Mouse (Mus musculus) CH12.LX (cell line): ENCODE results near the gene Txndc11. TPM values are rescaled to one million over a fixed set of nuclear protein-coding genes. Genes with fewer than 3 reads are reported as not detected.
A peak's percentile ranks its signal among the peaks of the same experiment; 100 is the strongest.

Experiments used
- DNase-seq: peaks from one replicate; pipeline ENCODE4 v3.0.0-alpha.2; 2013; ENCODE audit errors: extremely low read depth
- H3K27ac ChIP-seq: 2 replicates; pipeline ENCODE4 v1.5.1; 2012; ENCODE audit warnings: low read depth, mild to moderate bottlenecking, control low read depth, moderate library complexity; ENCODE audit not compliant: insufficient read depth
- H3K27me3 ChIP-seq: replicated peaks from 2 replicates; pipeline ENCODE3; 2012; ENCODE audit warnings: inconsistent platforms
- H3K36me3 ChIP-seq, 2 experiments: replicated peaks in 1 of 2; 2 replicates each; pipeline versions ENCODE3 to v1.6.1; 2012; ENCODE audit warnings: inconsistent platforms in 1 of 2, low read length in 1 of 2, mild to moderate bottlenecking in 1 of 2, mixed read lengths in 1 of 2, moderate library complexity in 1 of 2; ENCODE audit not compliant: control insufficient read depth in 1 of 2, insufficient read depth in 1 of 2
- H3K4me1 ChIP-seq, 2 experiments: 2 replicates each; pipeline ENCODE4 v1.6.1; 2012; ENCODE audit warnings: inconsistent platforms in 1 of 2, moderate library complexity in 1 of 2; ENCODE audit not compliant: insufficient read depth in 2 of 2, control insufficient read depth in 1 of 2
- H3K4me2 ChIP-seq: 2 replicates; pipeline ENCODE4 v1.6.1; 2012; ENCODE audit warnings: low read depth, mild to moderate bottlenecking, control low read depth; ENCODE audit not compliant: poor library complexity, insufficient read depth, severe bottlenecking
- H3K4me3 ChIP-seq, 3 experiments: fragments of 150-350 bp in 1 of 3; sonication (generic) in 1 of 3; replicated peaks in 1 of 3; 2 replicates each; pipeline versions ENCODE3 to v1.5.1; 2011 to 2012; ENCODE audit warnings: low read depth in 2 of 3, low read length in 2 of 3, mild to moderate bottlenecking in 2 of 3, moderate library complexity in 2 of 3, control low read depth in 1 of 3, improper control_type of control experiment in 1 of 3, inconsistent platforms in 1 of 3, mixed read lengths in 1 of 3; ENCODE audit not compliant: poor library complexity in 1 of 3
- H3K79me2 ChIP-seq: replicated peaks from 2 replicates; pipeline ENCODE4 v1.6.1; 2012; ENCODE audit warnings: mild to moderate bottlenecking, moderate library complexity; ENCODE audit not compliant: control insufficient read depth, poor library complexity, insufficient read depth, severe bottlenecking; ENCODE audit errors: extremely low read depth
- H3K9ac ChIP-seq: 2 replicates; pipeline ENCODE4 v1.6.1; 2012; ENCODE audit warnings: low read depth, mild to moderate bottlenecking, control low read depth, moderate library complexity; ENCODE audit not compliant: insufficient read depth
- H3K9me3 ChIP-seq: replicated peaks from 2 replicates; pipeline ENCODE3; 2012; ENCODE audit warnings: low read length, inconsistent platforms, mixed read lengths
- BHLHE40 ChIP-seq: IDR thresholded peaks from 2 replicates; pipeline ENCODE4 v1.6.1; 2011; ENCODE audit warnings: mild to moderate bottlenecking, low read depth, low read length, improper control_type of control experiment
- CHD1 ChIP-seq: IDR thresholded peaks from 2 replicates; pipeline ENCODE4 v1.6.1; 2012; ENCODE audit warnings: low read depth, low read length, improper control_type of control experiment, inconsistent platforms
- CHD2 ChIP-seq: IDR thresholded peaks from 2 replicates; pipeline ENCODE4 v1.6.1; 2011; ENCODE audit warnings: low read length, improper control_type of control experiment
- CTCF ChIP-seq, 2 experiments: IDR thresholded peaks in 1 of 2; conservative IDR thresholded peaks in 1 of 2; 2 replicates each; pipeline ENCODE4 v1.5.1; 2011 to 2012; ENCODE audit warnings: low read depth in 2 of 2, low read length in 2 of 2, improper control_type of control experiment in 1 of 2, inconsistent platforms in 1 of 2, mild to moderate bottlenecking in 1 of 2, moderate library complexity in 1 of 2
- EP300 ChIP-seq: IDR thresholded peaks from 2 replicates; pipeline ENCODE4 v1.6.1; 2011; ENCODE audit warnings: low read length, improper control_type of control experiment
- GABPA ChIP-seq: IDR thresholded peaks from 2 replicates; pipeline ENCODE4 v1.6.1; 2012; ENCODE audit warnings: low read depth, low read length, improper control_type of control experiment, inconsistent platforms; ENCODE audit not compliant: insufficient replicate concordance
- HCFC1 ChIP-seq: IDR thresholded peaks from 2 replicates; pipeline ENCODE4 v1.6.1; 2012; ENCODE audit warnings: low read depth, mild to moderate bottlenecking, inconsistent platforms, low read length, improper control_type of control experiment
- KAT2A ChIP-seq: IDR thresholded peaks from 2 replicates; pipeline ENCODE4 v1.6.1; 2012; ENCODE audit warnings: low read length, improper control_type of control experiment, inconsistent platforms; ENCODE audit not compliant: insufficient replicate concordance
- MAFK ChIP-seq: IDR thresholded peaks from 2 replicates; pipeline ENCODE4 v1.6.1; 2011; ENCODE audit warnings: low read length, improper control_type of control experiment; ENCODE audit not compliant: insufficient replicate concordance
- MXI1 ChIP-seq: IDR thresholded peaks from 2 replicates; pipeline ENCODE4 v1.6.1; 2011; ENCODE audit warnings: mild to moderate bottlenecking, low read depth, low read length, improper control_type of control experiment
- NELFE ChIP-seq: IDR thresholded peaks from 2 replicates; pipeline ENCODE4 v1.6.1; 2011; ENCODE audit warnings: low read depth, low read length, improper control_type of control experiment
- POLR2A ChIP-seq: IDR thresholded peaks from 2 replicates; pipeline ENCODE4 v1.6.1; 2011; ENCODE audit warnings: low read depth, mild to moderate bottlenecking, improper control_type of control experiment, low read length
- RAD21 ChIP-seq: IDR thresholded peaks from 2 replicates; pipeline ENCODE4 v1.6.1; 2011; ENCODE audit warnings: low read depth, mild to moderate bottlenecking, low read length, improper control_type of control experiment, moderate library complexity
- RCOR1 ChIP-seq: conservative IDR thresholded peaks from 2 replicates; pipeline ENCODE4 v1.6.1; 2012; ENCODE audit warnings: low read depth, mild to moderate bottlenecking, inconsistent platforms, low read length, improper control_type of control experiment
- SIN3A ChIP-seq: IDR thresholded peaks from 2 replicates; pipeline ENCODE4 v1.6.1; 2012; ENCODE audit warnings: low read length, improper control_type of control experiment, inconsistent platforms
- SMC3 ChIP-seq: IDR thresholded peaks from 2 replicates; pipeline ENCODE4 v1.6.1; 2011; ENCODE audit warnings: low read depth, low read length, improper control_type of control experiment
- TBP ChIP-seq: conservative IDR thresholded peaks from 2 replicates; pipeline ENCODE4 v1.6.1; 2011; ENCODE audit warnings: low read depth, low read length, improper control_type of control experiment
- UBTF ChIP-seq: IDR thresholded peaks from 2 replicates; pipeline ENCODE4 v1.6.1; 2012; ENCODE audit warnings: low read depth, mild to moderate bottlenecking, inconsistent platforms, low read length, improper control_type of control experiment, moderate library complexity
- ZNF384 ChIP-seq: IDR thresholded peaks from 2 replicates; pipeline ENCODE4 v1.6.1; 2012; ENCODE audit warnings: low read depth, low read length, improper control_type of control experiment, inconsistent platforms
- dilution Hi-C: fragments of 300-500 bp; cut with MboI; formaldehyde crosslinking; loops from 2 replicates; pipeline ENCODE4 v1.14.3; 2020; ENCODE audit warnings: low sequenced_read_pairs; ENCODE audit not compliant: extremely low pct_unique_long_range_greater_than_20kb, extremely low pct_ligation_motif_present
- in situ Hi-C: fragments of 300-500 bp; cut with MboI; formaldehyde crosslinking; loops from 3 replicates; pipeline ENCODE4 v1.14.3; 2019; ENCODE audit warnings: low sequenced_read_pairs, low pct_ligation_motif_present, low pct_unique_long_range_greater_than_20kb, mixed read lengths
- polyA plus RNA-seq: library from polyadenylated mRNA; unstranded; fragments of >175 nt; gene quantifications from 2 replicates; pipeline ENCODE4 v1.2.1, GENCODE M21; 2012; ENCODE audit warnings: low read depth; ENCODE audit not compliant: insufficient read length
- total RNA-seq, 2 experiments: library from RNA; depleted of rRNA; stranded (reverse); fragments of 300-350 nt in 1 of 2; fragments of >200 nt in 1 of 2; gene quantifications; 2 replicates each; pipeline ENCODE4 v1.2.3; 2012 to 2014

The Txndc11 gene
- total and polyA plus RNA-seq, 3 experiments = 40.6 to 63.2 (median 51.3) TPM

GRCm38 (mm10) chr16:11062794-11063721 lies 71.4 kb downstream of the Txndc11 start (continued):
- no peak for TF ChIP-seq GABPA

- Histone ChIP-seq H3K9me3 (no peaks in the 10 kb centered on the region), H3K27ac (peak within 1 kb of the TSS; percentile 97), H3K4me1 (peaks cover 24 to 81% of the 10 kb centered on the region in 2 experiments), H3K27me3 (no peaks in the 10 kb centered on the region), H3K9ac (no peak within 1 kb of the TSS), H3K4me2 (no peak within 1 kb of the TSS), H3K4me3 (no peak within 1 kb of the TSS), H3K36me3 (peaks cover 0 to 31% of the 10 kb centered on the region in 2 experiments), H3K79me2 (no peaks in the 10 kb centered on the region)
- dilution Hi-C loops (no loop called here), in situ Hi-C loops (no loop called here)
- no peak for DNase-seq
- TF ChIP-seq POLR2A (no peak), GABPA (no peak), UBTF (no peak), BHLHE40 (no peak), CHD2 (no peak), MXI1 (no peak), SIN3A (no peak), RAD21 (no peak), CHD1 (no peak), RCOR1 (no peak), SMC3 (no peak), CTCF (conservative IDR thresholded peaks at IDR 0.05 in 1 of 2, IDR thresholded peaks at IDR 0.05 in 1 of 2; ENCODE audit: low read depth in 2 of 2, low read length in 2 of 2) (no peak), MAFK (no peak), TBP (no peak), ZNF384 (no peak), KAT2A (no peak), NELFE (no peak)
Observed at GRCm38 (mm10) chr16:11060645-11061044, 73.8 kb downstream of the Txndc11 start, which contains the start of gene Snn. TSS of gene Snn (plus strand) at chr16:11060945.

DNA sequence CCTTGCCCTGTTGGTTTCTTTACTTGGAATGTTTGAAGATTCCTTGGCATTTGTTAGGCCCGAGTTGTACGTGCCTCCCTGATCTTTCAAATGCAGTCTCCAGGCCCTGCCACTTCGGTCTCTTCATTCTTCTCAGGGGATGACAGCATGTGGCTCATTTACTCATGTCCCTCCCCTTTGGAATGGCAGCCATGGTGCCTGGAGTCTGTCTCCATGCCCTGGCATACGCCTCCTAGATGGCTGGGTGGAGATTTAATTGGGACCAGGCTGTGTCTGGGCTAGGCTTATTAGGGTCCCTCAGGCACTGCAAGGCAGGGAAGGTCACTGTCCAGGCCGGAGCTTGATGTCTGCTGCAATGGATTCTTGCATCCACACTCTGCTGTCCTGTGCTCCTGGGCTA lies 78.5 kb downstream of the Txndc11 start:
- no peak for TF ChIP-seq POLR2A
- no peak for TF ChIP-seq HCFC1
- no peak for TF ChIP-seq EP300
- no peak for TF ChIP-seq UBTF
- TF ChIP-seq, all 38 proteins: peak for 0
- no peak overlapping the region for H3K4me3 ChIP-seq
- H3K4me2 ChIP-seq = no peak overlapping the region
- H3K36me3 ChIP-seq = peaks cover 0 to 35% of the 10 kb centered on the region in 2 experiments
- H3K79me2 ChIP-seq = no peaks in the 10 kb centered on the region
- dilution Hi-C loops (no loop called here), in situ Hi-C loops (no loop called here)
- H3K4me1 ChIP-seq = peaks cover 13 to 48% of the 10 kb centered on the region in 2 experiments
- DNase-seq = no peak
- H3K9me3 ChIP-seq = no peaks in the 10 kb centered on the region
- no peak overlapping the region for H3K27ac ChIP-seq
- no peaks in the 10 kb centered on the region for H3K27me3 ChIP-seq
- H3K9ac ChIP-seq = no peak overlapping the region
